32 mouse cellular contexts compared by ENCODE assay signal in the genomic region with DNA sequence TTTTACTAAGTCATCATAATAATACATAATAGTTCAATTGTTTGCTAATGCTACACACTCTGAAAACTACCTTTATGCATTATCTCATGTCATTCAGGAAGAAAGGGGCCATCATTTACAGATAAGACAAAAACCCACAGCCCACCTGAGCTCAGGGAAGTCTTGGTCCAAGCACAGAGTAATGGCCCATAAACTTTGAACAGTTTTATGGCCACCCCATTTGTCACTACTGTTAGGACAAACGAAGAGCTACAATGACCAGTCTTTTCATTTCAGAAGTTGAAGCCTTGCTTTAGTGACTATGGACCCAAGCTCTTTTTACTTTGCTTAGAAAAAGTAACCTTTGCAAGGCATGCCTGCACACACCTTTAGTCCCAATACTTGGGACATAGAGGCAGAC.
"Had no signal": no experiment of that assay in that cellular context is flagged by ENCODE, and none has a peak within 500 bp of the region (broad histone marks: within the 10 kb centered on the region; RNA-seq: fewer than 3 reads in every experiment).

No protein-coding gene starts in this region.

- H3K4me1 ChIP-seq: heart, embryonic 10.5 days; heart, embryonic 12.5 days; heart, embryonic 13.5 days; heart, embryonic 15.5 days; hindbrain, embryonic 10.5 days; hindbrain, embryonic 12.5 days; hindbrain, embryonic 13.5 days; hindbrain, embryonic 15.5 days; intestine, embryonic 15.5 days had no signal

- H3K4me2 ChIP-seq: heart, embryonic 11.5 days; heart, embryonic 12.5 days; heart, embryonic 13.5 days; heart, embryonic 15.5 days; hindbrain, embryonic 12.5 days; hindbrain, embryonic 13.5 days; hindbrain, embryonic 14.5 days; hindbrain, embryonic 15.5 days; intestine, embryonic 15.5 days had no signal

- H3K27ac ChIP-seq: heart, adult 2 months; heart, embryonic 10.5 days; heart, embryonic 13.5 days; heart, embryonic 15.5 days; hindbrain, embryonic 10.5 days; hindbrain, embryonic 12.5 days; hindbrain, embryonic 13.5 days; hindbrain, embryonic 14.5 days; hindbrain, embryonic 15.5 days; hindbrain, postnatal 0 days; intestine, embryonic 15.5 days; layer of hippocampus, adult 2 months; left cerebral cortex, adult 2 months had no signal

- H3K4me3 ChIP-seq: heart, adult 2 months; heart, embryonic 10.5 days; heart, embryonic 12.5 days; heart, embryonic 13.5 days; heart, embryonic 15.5 days; hindbrain, embryonic 10.5 days; hindbrain, embryonic 12.5 days; hindbrain, embryonic 13.5 days; hindbrain, embryonic 15.5 days; intestine, embryonic 15.5 days; layer of hippocampus, adult 2 months; left cerebral cortex, adult 2 months had no signal

- ATAC-seq: hindbrain, embryonic 16.5 days; hindbrain, postnatal 0 days; inflammation-experienced regulatory T-cells, adult 6 months; intestine, embryonic 15.5 days; intestine, embryonic 16.5 days; intestine, postnatal 0 days had no signal

- H3K9me3 ChIP-seq: heart, embryonic 10.5 days; heart, embryonic 12.5 days; heart, embryonic 13.5 days; heart, embryonic 15.5 days; hindbrain, embryonic 10.5 days; hindbrain, embryonic 12.5 days; hindbrain, embryonic 13.5 days; hindbrain, embryonic 15.5 days; intestine, embryonic 15.5 days had no signal

- H3K27me3 ChIP-seq: heart, embryonic 12.5 days; heart, embryonic 13.5 days; heart, embryonic 15.5 days; hindbrain, embryonic 12.5 days; hindbrain, embryonic 13.5 days; hindbrain, embryonic 15.5 days; intestine, embryonic 15.5 days had no signal

- H3K36me3 ChIP-seq: heart, embryonic 10.5 days; heart, embryonic 12.5 days; heart, embryonic 13.5 days; heart, embryonic 15.5 days; hindbrain, embryonic 10.5 days; hindbrain, embryonic 12.5 days; hindbrain, embryonic 13.5 days; hindbrain, embryonic 15.5 days; intestine, embryonic 15.5 days had no signal

- DNase-seq: heart, adult 18-20 months; heart, adult 2 months; heart, postnatal 10 days; heart, postnatal 14 days; heart, postnatal 36 days; heart, postnatal 4 days; kidney, adult 8-10 months; kidney, adult 9 months; kidney, postnatal 10 days; kidney, postnatal 14 days; kidney, postnatal 25 days; kidney, postnatal 36 days; layer of hippocampus, adult 9-11 months; layer of hippocampus, postnatal 36 days had no signal

- H3K9ac ChIP-seq: heart, embryonic 12.5 days; heart, embryonic 13.5 days; heart, embryonic 15.5 days; hindbrain, embryonic 12.5 days; hindbrain, embryonic 13.5 days; hindbrain, embryonic 14.5 days; hindbrain, embryonic 15.5 days; intestine, embryonic 15.5 days had no signal
